Comparison of ENCODE assay signal across 16 mouse cellular contexts in genomic region chr15:84985516-84986160, GRCm38 (mm10). TPM values are rescaled to one million over a fixed set of nuclear protein-coding genes. Genes with fewer than 3 reads are reported as not detected.
DNase-seq lines count a peak whose midpoint lies in the region; ATAC-seq lines count a peak whose summit lies in the region.
"Had no signal": no experiment of that assay in that cellular context is flagged by ENCODE, and none has a peak within 500 bp of the region (broad histone marks: within the 10 kb centered on the region; RNA-seq: fewer than 3 reads in every experiment).

No protein-coding gene starts in this region.

- no peak overlapping the region for H3K27ac ChIP-seq in forebrain, embryonic 14.5 days (ENCODE audit: low read depth, low read length)
- no peak overlapping the region for H3K27ac ChIP-seq in hindbrain, embryonic 16.5 days (ENCODE audit: low read depth, low read length)
- no peak overlapping the region for H3K27ac ChIP-seq in neural tube, embryonic 13.5 days (replicated peaks)

- H3K4me1 ChIP-seq in forebrain, embryonic 14.5 days (ENCODE audit: control insufficient read depth, insufficient read depth, low read length): peaks cover 22% of the 10 kb centered on the region
- peaks cover 31% of the 10 kb centered on the region for H3K4me1 ChIP-seq in hindbrain, embryonic 16.5 days (ENCODE audit: control insufficient read depth, insufficient read depth, low read depth, low read length)
- H3K4me1 ChIP-seq in neural tube, embryonic 13.5 days (replicated peaks): peaks cover 52% of the 10 kb centered on the region

- H3K36me3 ChIP-seq in forebrain, embryonic 14.5 days (ENCODE audit: control insufficient read depth, insufficient read depth, low read length): no peaks in the 10 kb centered on the region
- no peaks in the 10 kb centered on the region for H3K36me3 ChIP-seq in hindbrain, embryonic 16.5 days (ENCODE audit: control insufficient read depth, insufficient read depth, low read length)
- H3K36me3 ChIP-seq in neural tube, embryonic 13.5 days: 0 out of 2 replicates have a peak, but pooled peaks cover 7% of the 10 kb centered on the region

- no peaks in the 10 kb centered on the region for H3K27me3 ChIP-seq in forebrain, embryonic 14.5 days (replicated peaks; ENCODE audit: control insufficient read depth, insufficient read depth, low read length)
- H3K27me3 ChIP-seq in hindbrain, embryonic 16.5 days (replicated peaks; ENCODE audit: control insufficient read depth, insufficient read depth, low read length): no peaks in the 10 kb centered on the region
- peaks cover 10% of the 10 kb centered on the region; the same call in 1 of the 2 replicates for H3K27me3 ChIP-seq in neural tube, embryonic 13.5 days

- peak; percentile 34 for DNase-seq in lung, postnatal 36 days
- no peak for DNase-seq in lung, postnatal 10 days
- DNase-seq in forebrain, embryonic 14.5 days (ENCODE audit: low spot score): no peak
- DNase-seq in adrenal gland, postnatal 4 days (ENCODE audit: low spot score in 2 of 2): no peak
- DNase-seq: adrenal gland, postnatal 10 days; heart, postnatal 14 days; kidney, adult 8-10 months; retina, postnatal 1 day; thymus, postnatal 36 days had no signal

- H3K4me2 ChIP-seq in forebrain, embryonic 14.5 days (ENCODE audit: low read length): peak overlapping the region; percentile 85
- peak overlapping the region; percentile 61 for H3K4me2 ChIP-seq in hindbrain, embryonic 16.5 days (ENCODE audit: low read length)
- peak overlapping the region; percentile 77 for H3K4me2 ChIP-seq in neural tube, embryonic 13.5 days

- ATAC-seq in forebrain, embryonic 14.5 days: no peak
- ATAC-seq in hindbrain, embryonic 16.5 days: no peak
- ATAC-seq in neural tube, embryonic 13.5 days (ENCODE audit: low read depth): no peak
- no peak for ATAC-seq in megakaryocyte-erythroid progenitor cell, adult 5-6 weeks (replicated peaks; ENCODE audit: low FRiP score, low TSS enrichment, poor library complexity, severe bottlenecking)

- 89% methylated on average over 12 of the region's 12 CpGs for WGBS in forebrain, embryonic 14.5 days
- WGBS in hindbrain, embryonic 16.5 days: 80% methylated on average over 12 of the region's 12 CpGs
- 89% methylated on average over 12 of the region's 12 CpGs for WGBS in neural tube, embryonic 13.5 days

- no peak overlapping the region for H3K9ac ChIP-seq in forebrain, embryonic 14.5 days (ENCODE audit: low read length)
- H3K9ac ChIP-seq in hindbrain, embryonic 16.5 days (ENCODE audit: low read depth, low read length): no peak overlapping the region
- H3K9ac ChIP-seq in neural tube, embryonic 13.5 days: peak overlapping the region; percentile 90

- H3K4me3 ChIP-seq in forebrain, embryonic 14.5 days (ENCODE audit: low read depth, low read length): peak overlapping the region; percentile 6; the same call in 1 of the 2 replicates
- peak overlapping the region; percentile 83 for H3K4me3 ChIP-seq in hindbrain, embryonic 16.5 days (ENCODE audit: low read length)
- H3K4me3 ChIP-seq in neural tube, embryonic 13.5 days: peak overlapping the region; percentile 70

- H3K9me3 ChIP-seq in forebrain, embryonic 14.5 days (replicated peaks; ENCODE audit: control insufficient read depth, low read length): no peaks in the 10 kb centered on the region
- H3K9me3 ChIP-seq in hindbrain, embryonic 16.5 days (ENCODE audit: control insufficient read depth, low read length): no peaks in the 10 kb centered on the region
- H3K9me3 ChIP-seq in neural tube, embryonic 13.5 days: no peaks in the 10 kb centered on the region

RNA-seq across cellular contexts. Expression of gene 5031439G07Rik, which starts 2.7 kb away (rescaled TPM):
- 14.1 and 16.1 TPM in 2 replicates for polyA plus RNA-seq in forebrain, embryonic 14.5 days (2014; fragmentation: Nextera tagmentation; extraction: Ambion mirVana)
- 24.1 and 24.4 TPM in 2 replicates for polyA plus RNA-seq in hindbrain, embryonic 16.5 days (2015; fragmentation: Nextera tagmentation; extraction: Ambion mirVana)
- 17.4 and 18.8 TPM in 2 replicates for polyA plus RNA-seq in neural tube, embryonic 13.5 days (2015; fragmentation: Nextera tagmentation; extraction: Ambion mirVana)
- total RNA-seq in megakaryocyte-erythroid progenitor cell, adult 5-6 weeks (2014; fragmentation: Nextera tagmentation): 3.5 and 3.6 TPM in 2 replicates
- 2.2 and 4.0 TPM in 2 replicates for total RNA-seq in megakaryocyte-erythroid progenitor cell, adult 5-6 weeks (2017)
- 10 to 100 TPM; 40.4 to 44.4 TPM for total RNA-seq in adrenal gland, postnatal 4 days (2021)

RNA-seq across cellular contexts. Expression of gene Upk3a, which starts 31.3 kb away (rescaled TPM):
- 1.1 and 1.3 TPM in 2 replicates for polyA plus RNA-seq in forebrain, embryonic 14.5 days (2014; fragmentation: Nextera tagmentation; extraction: Ambion mirVana)
- 1.7 and 2.1 TPM in 2 replicates for polyA plus RNA-seq in hindbrain, embryonic 16.5 days (2015; fragmentation: Nextera tagmentation; extraction: Ambion mirVana)
- polyA plus RNA-seq in neural tube, embryonic 13.5 days (2015; fragmentation: Nextera tagmentation; extraction: Ambion mirVana): 0.59 and 0.65 TPM in 2 replicates
- not detected in 2 replicates for total RNA-seq in megakaryocyte-erythroid progenitor cell, adult 5-6 weeks (2014; fragmentation: Nextera tagmentation)
- not detected in 2 replicates for total RNA-seq in megakaryocyte-erythroid progenitor cell, adult 5-6 weeks (2017)
- not detected for total RNA-seq in adrenal gland, postnatal 4 days (2021)
- total RNA-seq: adrenal gland, postnatal 10 days; CH12.LX; granulocyte monocyte progenitor cell, adult 5-6 weeks; heart, postnatal 14 days; left cerebral cortex, postnatal 36 days had no signal
- polyA plus RNA-seq: liver, embryonic 16.5 days had no signal

RNA-seq across cellular contexts. Expression of gene Fam118a, which starts 43.1 kb away (rescaled TPM):
- polyA plus RNA-seq in forebrain, embryonic 14.5 days (2014; fragmentation: Nextera tagmentation; extraction: Ambion mirVana): 29.2 and 29.4 TPM in 2 replicates
- 30.3 and 30.8 TPM in 2 replicates for polyA plus RNA-seq in hindbrain, embryonic 16.5 days (2015; fragmentation: Nextera tagmentation; extraction: Ambion mirVana)
- polyA plus RNA-seq in neural tube, embryonic 13.5 days (2015; fragmentation: Nextera tagmentation; extraction: Ambion mirVana): 25.6 and 28.2 TPM in 2 replicates
- total RNA-seq in megakaryocyte-erythroid progenitor cell, adult 5-6 weeks (2014; fragmentation: Nextera tagmentation): 9.3 and 9.6 TPM in 2 replicates
- 5.7 and 8.9 TPM in 2 replicates for total RNA-seq in megakaryocyte-erythroid progenitor cell, adult 5-6 weeks (2017)
- 10 to 100 TPM; 16.6 to 19.2 TPM for total RNA-seq in adrenal gland, postnatal 4 days (2021)

Comparison
In these comparisons a context has a peak if more than half of its experiments do, and no peak if none do; other contexts are left out.
1. H3K4me3 ChIP-seq: peak in every context shown above with its lines; median percentile 83 in hindbrain, embryonic 16.5 days; 70 in neural tube, embryonic 13.5 days; 6 in forebrain, embryonic 14.5 days.